Mouse (Mus musculus): ENCODE data around the gene Pdzd2. TPM values are rescaled to one million over a fixed set of nuclear protein-coding genes. Genes with fewer than 3 reads are reported as not detected.

The Pdzd2 gene
- polyA plus RNA-seq, 1 experiment from 2014 or later = 22.1 TPM

DNA sequence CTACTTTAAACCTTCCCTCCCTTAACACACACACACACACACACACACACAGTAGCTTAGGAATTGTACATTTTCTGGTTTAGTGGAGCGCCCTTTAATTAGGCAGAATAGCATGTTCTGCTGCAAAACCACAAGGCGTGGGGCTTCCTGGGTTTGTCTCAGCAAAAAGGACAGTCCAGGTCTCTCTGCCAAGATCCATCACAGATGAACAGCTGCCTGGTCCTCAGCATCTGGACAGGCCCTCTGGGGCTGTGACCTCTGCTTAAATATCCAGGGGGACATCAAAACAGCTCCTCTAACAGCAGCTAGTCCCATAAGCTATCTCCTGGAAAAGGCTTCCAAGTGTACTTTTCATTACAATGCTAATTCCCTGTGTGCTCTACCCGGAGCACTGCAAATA lies 64.4 kb downstream of the Pdzd2 start:
- 79% methylated on average over 3 of the region's 3 CpGs for WGBS
- Histone ChIP-seq H3K4me3 (ENCODE audit: low read depth, low read length) (no peak overlapping the region), H3K27ac (replicated peaks; ENCODE audit: low read depth, low read length) (no peak overlapping the region), H3K9ac (ENCODE audit: low read length) (no peak overlapping the region), H3K27me3 (ENCODE audit: control insufficient read depth, insufficient read depth, low read length) (no peaks in the 10 kb centered on the region), H3K4me1 (ENCODE audit: control insufficient read depth, insufficient read depth, low read length) (no peaks in the 10 kb centered on the region), H3K9me3 (ENCODE audit: control insufficient read depth, low read length) (no peaks in the 10 kb centered on the region), H3K4me2 (ENCODE audit: low read depth, severe bottlenecking) (no peak overlapping the region), H3K36me3 (ENCODE audit: control insufficient read depth, insufficient read depth, low read length) (no peaks in the 10 kb centered on the region)
- DNase-seq (ENCODE audit: low spot score) = no peak
- no peak for ATAC-seq (ENCODE audit: insufficient number of reproducible peaks, low FRiP score, low TSS enrichment, low read depth)

DNA sequence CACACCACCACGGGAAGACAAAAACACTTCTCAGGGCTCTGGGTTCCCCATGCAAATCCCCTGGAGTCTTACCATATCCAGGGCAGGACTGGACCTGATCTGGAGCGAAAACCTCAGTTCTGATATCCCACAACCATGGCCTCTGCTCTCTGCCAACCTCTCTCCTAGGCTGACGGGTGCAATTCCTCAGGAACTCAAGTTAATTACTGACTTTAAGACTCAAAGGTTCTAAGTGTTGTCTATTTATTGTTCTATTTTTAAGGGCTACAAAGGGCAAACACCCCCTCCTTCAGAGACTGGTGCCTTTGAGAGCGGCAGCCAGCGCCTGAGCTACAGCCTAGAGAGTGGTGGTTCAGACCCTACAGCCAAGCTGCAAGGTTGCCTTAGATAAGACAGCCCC lies 65.7 kb downstream of the Pdzd2 start:
- no peaks in the 10 kb centered on the region for H3K9me3 ChIP-seq (ENCODE audit: control insufficient read depth, low read length)
- no peak overlapping the region for H3K4me2 ChIP-seq (ENCODE audit: low read depth, severe bottlenecking)
- H3K27ac ChIP-seq (replicated peaks; ENCODE audit: low read depth, low read length) = no peak overlapping the region
- H3K27me3 ChIP-seq (ENCODE audit: control insufficient read depth, insufficient read depth, low read length) = no peaks in the 10 kb centered on the region
- no peak overlapping the region for H3K9ac ChIP-seq (ENCODE audit: low read length)
- no peak overlapping the region for H3K4me3 ChIP-seq (ENCODE audit: low read depth, low read length)
- H3K36me3 ChIP-seq (ENCODE audit: control insufficient read depth, insufficient read depth, low read length) = no peaks in the 10 kb centered on the region
- ATAC-seq (ENCODE audit: insufficient number of reproducible peaks, low FRiP score, low TSS enrichment, low read depth) = no peak
- H3K4me1 ChIP-seq (ENCODE audit: control insufficient read depth, insufficient read depth, low read length) = no peaks in the 10 kb centered on the region
- WGBS = 77% methylated on average over 5 of the region's 5 CpGs
- DNase-seq (ENCODE audit: low spot score) = no peak

DNA sequence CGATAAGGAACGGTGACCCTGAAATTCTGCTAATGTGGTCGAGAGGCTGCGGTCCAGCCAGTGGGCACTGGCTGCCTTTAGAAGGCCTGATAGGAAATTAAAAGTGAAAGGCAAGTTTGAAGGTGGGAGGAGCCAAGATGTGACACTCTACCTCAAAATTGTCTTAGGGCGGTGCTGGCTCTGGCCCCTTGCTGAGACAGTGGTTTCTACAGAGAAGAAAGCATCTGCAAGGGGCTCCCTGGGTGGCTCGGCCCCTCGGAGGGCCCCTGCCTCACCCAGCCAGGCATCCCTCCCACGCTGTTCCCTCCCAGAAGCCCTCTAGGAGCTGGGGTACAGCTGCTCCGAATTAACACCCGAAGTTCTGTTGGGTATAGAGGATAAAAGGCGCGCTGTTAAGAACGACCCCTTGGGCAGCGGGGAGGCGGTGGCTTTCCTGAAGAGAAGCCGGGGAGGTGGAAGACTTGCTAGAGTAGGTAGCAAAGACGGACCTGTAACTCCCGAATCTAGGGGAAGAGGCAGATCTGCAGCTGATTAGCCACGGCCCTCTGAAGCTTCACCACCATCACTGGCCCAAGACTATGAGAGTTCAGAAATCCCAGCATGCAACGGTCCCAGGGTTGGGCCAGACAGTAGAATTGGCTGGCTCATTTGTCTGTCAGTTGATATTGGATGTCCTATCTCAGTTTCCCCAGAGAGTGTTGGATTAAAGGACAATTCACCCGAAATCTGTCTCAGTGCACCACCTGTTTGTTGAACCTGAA lies 71.8 kb downstream of the Pdzd2 start:
- Histone ChIP-seq H3K4me2 (ENCODE audit: low read depth, severe bottlenecking) (peak overlapping the region; percentile 32), H3K9ac (ENCODE audit: low read length) (no peak overlapping the region)

DNA sequence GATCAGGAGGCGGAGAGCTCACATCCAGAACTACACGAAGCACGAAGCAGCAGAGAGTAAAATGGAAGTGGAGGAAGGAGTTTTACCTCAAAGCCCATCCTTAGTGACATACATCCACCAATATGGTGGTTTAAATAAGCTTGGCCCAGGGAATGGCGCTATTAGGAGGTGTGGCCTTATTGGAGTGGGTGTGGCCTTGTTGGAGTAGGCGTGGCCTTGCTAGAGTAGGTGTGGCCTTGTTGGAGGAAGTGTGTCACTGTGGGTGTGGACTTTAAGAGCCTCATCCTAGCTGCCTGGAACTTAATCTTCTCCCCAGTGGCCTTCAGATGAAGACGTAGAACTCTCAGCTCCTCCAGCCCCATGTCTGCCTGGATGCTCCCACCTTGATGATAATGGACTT lies 73.8 kb downstream of the Pdzd2 start:
- no peak overlapping the region for H3K4me2 ChIP-seq (ENCODE audit: low read depth, severe bottlenecking)
- no peaks in the 10 kb centered on the region for H3K36me3 ChIP-seq (ENCODE audit: control insufficient read depth, insufficient read depth, low read length)
- H3K27ac ChIP-seq (replicated peaks; ENCODE audit: low read depth, low read length) = no peak overlapping the region
- H3K9ac ChIP-seq (ENCODE audit: low read length) = no peak overlapping the region
- H3K9me3 ChIP-seq (ENCODE audit: control insufficient read depth, low read length) = no peaks in the 10 kb centered on the region
- ATAC-seq (ENCODE audit: insufficient number of reproducible peaks, low FRiP score, low TSS enrichment, low read depth) = no peak
- DNase-seq (ENCODE audit: low spot score) = no peak
- H3K4me1 ChIP-seq (ENCODE audit: control insufficient read depth, insufficient read depth, low read length) = peaks cover 12% of the 10 kb centered on the region
- WGBS = 95% methylated on average over 6 of the region's 6 CpGs
- no peak overlapping the region for H3K4me3 ChIP-seq (ENCODE audit: low read depth, low read length)
- H3K27me3 ChIP-seq (ENCODE audit: control insufficient read depth, insufficient read depth, low read length) = no peaks in the 10 kb centered on the region

More for the DNA sequence above, 71.8 kb downstream of the Pdzd2 start:
- H3K9me3 ChIP-seq (ENCODE audit: control insufficient read depth, low read length) = no peaks in the 10 kb centered on the region
- H3K27me3 ChIP-seq (ENCODE audit: control insufficient read depth, insufficient read depth, low read length) = no peaks in the 10 kb centered on the region
- ATAC-seq (ENCODE audit: insufficient number of reproducible peaks, low FRiP score, low TSS enrichment, low read depth) = peak; percentile 60
- H3K36me3 ChIP-seq (ENCODE audit: control insufficient read depth, insufficient read depth, low read length) = no peaks in the 10 kb centered on the region
- H3K4me3 ChIP-seq (ENCODE audit: low read depth, low read length) = no peak overlapping the region
- H3K27ac ChIP-seq (replicated peaks; ENCODE audit: low read depth, low read length) = 0 out of 2 replicates have a peak overlapping the region, but pooled peaks have one; percentile 14
- 15% methylated on average over 21 of the region's 21 CpGs for WGBS
- H3K4me1 ChIP-seq (ENCODE audit: control insufficient read depth, insufficient read depth, low read length) = peaks cover 12% of the 10 kb centered on the region
- peak; percentile 71 for DNase-seq (ENCODE audit: low spot score)

DNA sequence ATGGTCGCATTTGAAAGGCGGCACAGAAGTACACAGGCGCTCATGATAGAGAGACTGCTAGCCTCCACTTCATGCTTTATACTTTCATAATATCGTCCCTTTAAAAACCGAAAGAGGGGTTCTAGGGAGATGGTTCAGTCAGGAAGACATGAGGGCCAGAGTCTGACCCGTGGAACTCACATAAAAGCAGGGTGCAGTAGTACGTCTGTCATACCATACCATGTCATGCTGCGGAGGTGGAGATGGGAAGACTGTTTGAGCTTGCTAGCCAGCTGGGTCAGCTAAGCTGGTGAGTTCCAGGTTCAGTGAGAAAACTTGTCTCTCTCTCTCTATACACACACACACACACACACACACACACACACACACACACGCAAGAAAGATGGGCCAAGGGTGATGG lies 76.4 kb downstream of the Pdzd2 start:
- Histone ChIP-seq H3K4me1 (ENCODE audit: control insufficient read depth, insufficient read depth, low read length) (peaks cover 10% of the 10 kb centered on the region), H3K9ac (ENCODE audit: low read length) (no peak overlapping the region), H3K9me3 (ENCODE audit: control insufficient read depth, low read length) (no peaks in the 10 kb centered on the region), H3K36me3 (ENCODE audit: control insufficient read depth, insufficient read depth, low read length) (no peaks in the 10 kb centered on the region), H3K4me3 (ENCODE audit: low read depth, low read length) (no peak overlapping the region), H3K27me3 (ENCODE audit: control insufficient read depth, insufficient read depth, low read length) (no peaks in the 10 kb centered on the region), H3K27ac (replicated peaks; ENCODE audit: low read depth, low read length) (no peak overlapping the region), H3K4me2 (ENCODE audit: low read depth, severe bottlenecking) (no peak overlapping the region)
- no peak for DNase-seq (ENCODE audit: low spot score)
- WGBS = 92% methylated on average over 9 of the region's 9 CpGs
- no peak for ATAC-seq (ENCODE audit: insufficient number of reproducible peaks, low FRiP score, low TSS enrichment, low read depth)

DNA sequence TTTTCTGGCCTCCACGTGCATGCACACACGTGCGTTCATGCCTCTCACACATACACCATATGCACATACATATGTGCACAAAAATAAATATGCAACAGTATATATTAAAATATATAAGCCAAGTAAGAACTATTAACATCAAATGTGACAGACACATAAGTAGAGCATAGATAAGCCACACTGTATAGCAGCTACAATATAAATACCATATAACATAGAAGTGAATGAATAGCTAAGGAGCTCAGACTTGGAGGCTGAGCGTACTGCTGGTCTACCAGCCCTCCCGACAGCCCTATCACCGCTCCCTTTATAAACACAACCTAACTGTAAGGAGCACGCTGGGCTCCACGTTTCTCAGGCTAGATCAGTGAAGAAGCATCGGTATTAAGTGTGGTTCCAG lies 79.4 kb downstream of the Pdzd2 start:
- H3K4me3 ChIP-seq (ENCODE audit: low read depth, low read length) = no peak overlapping the region

DNA sequence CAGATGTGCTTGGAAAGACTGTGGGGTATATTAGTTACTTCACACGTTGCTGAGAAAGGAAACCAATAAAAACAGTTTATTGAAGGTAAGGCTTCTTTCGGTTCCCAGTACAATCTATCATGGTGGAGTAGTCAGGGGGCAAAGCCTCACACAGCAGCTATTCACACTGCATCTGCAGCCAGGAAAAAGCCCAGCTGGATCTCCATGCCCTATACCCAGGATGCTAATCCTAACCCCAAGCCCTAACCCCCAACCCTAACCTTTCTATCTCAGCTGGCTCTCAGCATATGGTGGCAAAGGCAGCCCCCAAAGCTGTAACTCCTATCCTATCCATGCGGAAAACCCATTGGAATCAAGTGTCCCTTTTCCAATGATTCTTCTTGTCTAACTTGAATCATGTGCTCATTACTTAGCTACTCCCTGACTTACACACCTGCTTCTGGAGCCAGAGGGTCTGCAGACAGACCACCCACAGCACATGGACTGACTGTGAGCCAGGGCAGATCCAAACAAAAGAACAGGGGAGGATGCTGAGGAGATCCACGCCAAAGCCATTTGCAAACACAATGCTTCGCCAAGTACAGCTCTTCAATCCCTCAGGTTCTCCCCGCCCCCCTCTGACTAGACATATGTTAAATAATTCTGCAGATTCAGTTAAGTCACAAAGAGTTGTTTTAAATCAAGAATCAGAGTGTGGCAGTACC lies 83.6 kb downstream of the Pdzd2 start:
- Histone ChIP-seq H3K9ac (ENCODE audit: low read length) (no peak overlapping the region), H3K4me3 (ENCODE audit: low read depth, low read length) (no peak overlapping the region), H3K4me1 (ENCODE audit: control insufficient read depth, insufficient read depth, low read length) (peaks cover 5% of the 10 kb centered on the region), H3K4me2 (ENCODE audit: low read depth, severe bottlenecking) (no peak overlapping the region), H3K27ac (replicated peaks; ENCODE audit: low read depth, low read length) (no peak overlapping the region), H3K27me3 (ENCODE audit: control insufficient read depth, insufficient read depth, low read length) (no peaks in the 10 kb centered on the region), H3K9me3 (ENCODE audit: control insufficient read depth, low read length) (no peaks in the 10 kb centered on the region), H3K36me3 (ENCODE audit: control insufficient read depth, insufficient read depth, low read length) (no peaks in the 10 kb centered on the region)
- DNase-seq (ENCODE audit: low spot score) = no peak
- no peak for ATAC-seq (ENCODE audit: insufficient number of reproducible peaks, low FRiP score, low TSS enrichment, low read depth)
- WGBS = 68% methylated on average over 6 of the region's 6 CpGs

More for the DNA sequence above, 79.4 kb downstream of the Pdzd2 start:
- ATAC-seq (ENCODE audit: insufficient number of reproducible peaks, low FRiP score, low TSS enrichment, low read depth) = no peak
- no peak for DNase-seq (ENCODE audit: low spot score)
- Histone ChIP-seq H3K4me1 (ENCODE audit: control insufficient read depth, insufficient read depth, low read length) (no peaks in the 10 kb centered on the region), H3K27me3 (ENCODE audit: control insufficient read depth, insufficient read depth, low read length) (no peaks in the 10 kb centered on the region), H3K36me3 (ENCODE audit: control insufficient read depth, insufficient read depth, low read length) (no peaks in the 10 kb centered on the region), H3K27ac (replicated peaks; ENCODE audit: low read depth, low read length) (no peak overlapping the region), H3K9me3 (ENCODE audit: control insufficient read depth, low read length) (no peaks in the 10 kb centered on the region), H3K4me2 (ENCODE audit: low read depth, severe bottlenecking) (no peak overlapping the region), H3K9ac (ENCODE audit: low read length) (no peak overlapping the region)
- WGBS = 88% methylated on average over 9 of the region's 9 CpGs

DNA sequence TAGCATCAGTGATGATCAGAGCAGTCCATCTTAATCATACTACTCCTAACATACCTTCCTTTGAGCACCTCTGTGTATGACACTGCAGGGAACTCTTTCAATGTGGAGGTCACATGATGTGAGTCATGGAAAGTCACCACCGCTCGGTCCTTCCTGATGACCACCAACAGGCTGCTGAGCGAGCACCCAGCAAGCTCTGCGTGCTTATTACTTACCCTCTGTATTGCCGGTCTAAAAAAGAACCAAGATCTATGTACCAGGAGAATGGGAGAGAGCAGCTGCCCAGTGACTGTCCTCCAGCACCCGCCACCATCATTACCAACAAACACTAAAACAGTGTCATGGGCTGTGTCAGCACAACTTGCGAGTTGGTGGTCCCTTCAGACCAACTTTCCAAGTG lies 84.4 kb downstream of the Pdzd2 start:
- no peaks in the 10 kb centered on the region for H3K27me3 ChIP-seq (ENCODE audit: control insufficient read depth, insufficient read depth, low read length)
- H3K9me3 ChIP-seq (ENCODE audit: control insufficient read depth, low read length) = no peaks in the 10 kb centered on the region
- DNase-seq (ENCODE audit: low spot score) (no peak), ATAC-seq (ENCODE audit: insufficient number of reproducible peaks, low FRiP score, low TSS enrichment, low read depth) (no peak)
- no peak overlapping the region for H3K4me3 ChIP-seq (ENCODE audit: low read depth, low read length)
- no peaks in the 10 kb centered on the region for H3K36me3 ChIP-seq (ENCODE audit: control insufficient read depth, insufficient read depth, low read length)
- no peak overlapping the region for H3K27ac ChIP-seq (replicated peaks; ENCODE audit: low read depth, low read length)
- H3K9ac ChIP-seq (ENCODE audit: low read length) = no peak overlapping the region
- WGBS = 96% methylated on average over 7 of the region's 7 CpGs
- peaks cover 11% of the 10 kb centered on the region for H3K4me1 ChIP-seq (ENCODE audit: control insufficient read depth, insufficient read depth, low read length)
- H3K4me2 ChIP-seq (ENCODE audit: low read depth, severe bottlenecking) = no peak overlapping the region

Data from limb, embryonic 11.5 days (tissue).